Mouse (Mus musculus): Measurements from ENCODE around the gene Pamr1. TPM values are rescaled to one million over a fixed set of nuclear protein-coding genes. Genes with fewer than 3 reads are reported as not detected.

Gene Pamr1
- total RNA-seq, 4 experiments from 2014 or later = 37.2 to 51.2 (median 39.9) TPM

DNA sequence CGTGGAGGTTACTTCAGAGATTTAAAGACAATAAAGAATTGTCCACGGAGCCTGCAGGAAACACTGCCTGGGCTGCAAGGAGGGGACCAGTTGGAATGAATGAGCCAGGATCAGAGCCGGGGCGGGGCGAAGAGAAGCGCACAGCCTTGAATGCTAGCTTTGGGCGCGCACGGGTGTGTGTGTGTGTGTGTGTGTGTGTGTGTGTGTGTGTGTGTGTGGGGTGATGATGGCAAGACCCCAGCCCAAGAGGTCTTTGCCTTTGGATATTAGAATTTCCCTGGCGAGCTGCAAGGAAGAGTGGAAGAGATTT is 109.7 kb downstream of the Pamr1 start:
- DNase-seq (ENCODE audit: low spot score in 2 of 2) = no peak

DNA sequence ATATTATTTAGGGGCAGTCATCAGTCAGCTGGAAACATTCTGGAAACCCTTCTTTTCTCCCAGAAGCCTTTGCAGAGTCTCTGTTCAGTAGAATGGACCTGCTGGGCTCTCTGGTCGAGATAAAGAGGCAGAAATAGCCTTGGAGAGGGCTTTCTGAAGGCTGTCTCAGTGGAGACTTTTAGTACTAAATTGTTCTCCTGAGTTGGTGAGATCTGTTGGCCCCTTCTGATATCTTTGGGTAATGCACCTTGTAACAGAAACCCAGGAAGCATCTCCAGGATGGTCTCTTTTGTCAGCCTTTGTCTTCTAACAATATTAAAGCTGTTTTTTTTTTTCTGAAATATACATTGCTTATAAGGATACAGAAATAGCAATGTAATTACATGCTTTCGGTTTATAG is 111.2 kb downstream of the Pamr1 start:
- no peak for DNase-seq (ENCODE audit: low spot score in 2 of 2)

GRCm38 (mm10) chr2:102662911-102663310 is 113.1 kb downstream of the Pamr1 start:
- no peak for DNase-seq (ENCODE audit: low spot score in 2 of 2)

GRCm38 (mm10) chr2:102663339-102663738 is 113.5 kb downstream of the Pamr1 start:
- DNase-seq (ENCODE audit: low spot score in 2 of 2) = no peak

- DNase-seq (ENCODE audit: low spot score in 2 of 2) = no peak
These were observed 114.1 kb downstream of the Pamr1 start for GRCm38 (mm10) chr2:102663865-102664264.

GRCm38 (mm10) chr2:102667981-102668380 is 118.2 kb downstream of the Pamr1 start:
- DNase-seq (ENCODE audit: low spot score in 2 of 2) = no peak

DNA sequence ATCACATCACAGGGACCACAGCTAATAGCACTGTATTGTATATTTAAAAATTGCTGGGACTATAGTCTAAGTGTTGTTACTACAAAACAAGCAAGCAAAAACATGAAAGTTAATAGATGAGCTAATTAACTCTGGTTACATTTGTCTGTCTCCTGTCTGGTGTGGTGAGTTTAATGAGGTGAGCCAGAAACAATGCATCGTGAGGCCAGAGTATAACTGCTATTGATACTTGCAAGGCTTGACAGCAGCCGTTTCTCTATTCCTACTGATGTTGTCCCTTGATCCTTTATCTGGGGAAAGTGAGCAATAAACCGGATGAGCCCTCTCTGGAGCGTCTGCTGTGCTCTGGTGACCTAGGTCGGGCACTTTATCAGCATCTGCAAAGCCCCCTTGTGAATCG is 119.8 kb downstream of the Pamr1 start:
- DNase-seq (ENCODE audit: low spot score in 2 of 2) = no peak

- no peak for DNase-seq (ENCODE audit: low spot score in 2 of 2)
These were observed 124.8 kb downstream of the Pamr1 start for GRCm38 (mm10) chr2:102674582-102674981.

GRCm38 (mm10) chr2:102675275-102675674 is 125.5 kb downstream of the Pamr1 start:
- DNase-seq (ENCODE audit: low spot score in 2 of 2) = peak in 1 of 2 experiments; percentile 74

GRCm38 (mm10) chr2:102676716-102677312 is 127.0 kb downstream of the Pamr1 start:
- no peak for DNase-seq (ENCODE audit: low spot score in 2 of 2)

GRCm38 (mm10) chr2:102677400-102677799 is 127.6 kb downstream of the Pamr1 start:
- DNase-seq (ENCODE audit: low spot score in 2 of 2) = peak in 1 of 2 experiments; percentile 51

DNA sequence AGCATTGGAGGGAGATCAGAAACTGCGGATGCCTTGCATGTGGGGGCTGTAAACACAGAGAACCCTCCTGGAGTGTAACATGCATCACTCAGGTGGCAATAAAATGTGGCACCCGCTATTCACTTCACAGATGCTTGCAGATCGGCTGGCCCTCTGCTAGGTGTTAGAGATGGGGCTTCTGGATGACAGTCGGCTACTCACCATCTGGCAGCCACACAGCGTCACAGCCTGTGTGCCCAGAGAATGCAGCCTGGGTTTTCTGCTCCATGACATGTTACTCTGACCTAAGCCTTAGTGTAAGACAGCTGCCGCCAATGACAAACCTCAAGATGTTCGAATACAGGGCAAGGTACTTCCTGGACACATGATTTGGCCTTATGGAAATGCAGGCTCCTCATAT is 131.5 kb downstream of the Pamr1 start:
- no peak for DNase-seq (ENCODE audit: low spot score in 2 of 2)

GRCm38 (mm10) chr2:102682168-102682567 is 132.4 kb downstream of the Pamr1 start:
- DNase-seq (ENCODE audit: low spot score in 2 of 2) = no peak

GRCm38 (mm10) chr2:102685371-102686107 is 135.7 kb downstream of the Pamr1 start:
- DNase-seq (ENCODE audit: low spot score in 2 of 2) = no peak

DNA sequence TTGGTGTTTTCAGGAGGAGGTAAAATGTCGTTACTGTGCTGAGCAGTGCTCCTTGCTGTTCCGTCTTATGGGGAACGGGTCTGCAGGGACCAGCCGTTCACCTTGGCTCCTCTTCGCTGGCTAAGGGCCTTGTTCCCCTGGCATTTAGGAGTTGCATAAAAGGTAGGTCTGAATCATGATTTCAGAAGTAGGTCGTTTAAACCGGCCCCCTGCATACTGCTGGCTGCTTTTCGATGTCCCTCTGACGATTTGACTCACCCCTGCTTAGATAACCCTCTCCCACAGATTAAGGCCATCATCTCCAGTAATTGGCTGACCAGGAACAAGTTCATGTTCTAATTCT is 136.3 kb downstream of the Pamr1 start:
- DNase-seq (ENCODE audit: low spot score in 2 of 2) = no peak

Other genes with a start within 250 kb of the Pamr1 start
- 100 to 1,000 TPM; 175 to 199 (median 188) TPM for gene Trim44, start 142.2 kb upstream of the Pamr1 start, total RNA-seq (2022)
- gene Fjx1, start 97.5 kb upstream of the Pamr1 start, total RNA-seq (2022) = 10 to 100 TPM; 49.7 to 56.2 (median 55.1) TPM
- 1,000 to 10,000 TPM; 1,516 to 1,784 (median 1,611) TPM for gene Slc1a2, start 108.6 kb downstream of the Pamr1 start, total RNA-seq (2022)